Mouse (Mus musculus) heart, adult 2 months (tissue): ENCODE results near the gene Liph.

Experiments used
- CTCF ChIP-seq: fragments of 200-600 bp; IDR thresholded peaks from 2 replicates; pipeline ENCODE4 v1.8.1; 2022; ENCODE audit warnings: antibody characterized with exemption, mild to moderate bottlenecking, moderate library complexity
- POLR2A ChIP-seq: fragments of 200-500 bp; IDR thresholded peaks from 2 replicates; pipeline ENCODE4 v1.6.1; 2011; ENCODE audit warnings: mild to moderate bottlenecking, low read depth, low read length, control low read depth; ENCODE audit not compliant: insufficient read depth

DNA sequence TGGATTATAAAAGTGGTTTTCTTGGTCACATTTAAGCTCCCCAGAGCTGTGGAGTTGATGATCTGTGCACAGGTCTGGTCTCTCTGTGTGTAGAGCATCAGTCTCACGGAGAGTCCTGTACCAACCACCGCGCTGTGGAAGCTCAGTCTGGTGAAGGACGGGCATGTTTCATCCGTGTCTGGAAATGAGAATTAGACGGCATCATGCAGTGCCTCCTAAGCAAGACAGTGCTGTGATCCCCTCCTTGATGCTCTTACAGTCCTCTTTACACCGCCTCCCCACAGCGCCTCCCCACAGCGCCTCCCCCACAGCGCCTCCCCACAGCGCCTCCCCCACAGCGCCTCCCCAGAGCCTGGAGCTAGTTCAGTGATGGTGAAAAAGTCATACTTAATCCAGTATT, 11.4 kb downstream of the Liph start:
- TF ChIP-seq CTCF (no peak), POLR2A (no peak)
